Mouse (Mus musculus) intestine, embryonic 14.5 days (tissue): ENCODE results near the gene Cacnb4. TPM values are rescaled to one million over a fixed set of nuclear protein-coding genes. Genes with fewer than 3 reads are reported as not detected.

Source experiments
- ATAC-seq: fragments of 200-750 bp; cut with Nextera tagmentation; replicated peaks from 2 replicates; pipeline ENCODE4 v1.8.0; 2017; ENCODE audit warnings: low read depth, moderate number of reproducible peaks, moderate TSS enrichment, moderate library complexity; ENCODE audit not compliant: low FRiP score, low TSS enrichment
- DNase-seq: peaks from one replicate; pipeline ENCODE4 v3.0.0-alpha.2; 2018; ENCODE audit warnings: low spot score
- H3K27ac ChIP-seq: fragments of 300-500 bp; sonication (generic); 2 replicates; pipeline ENCODE4 v1.5.1; 2014; ENCODE audit warnings: low read depth, mild to moderate bottlenecking, control low read depth
- H3K27me3 ChIP-seq: fragments of 300-500 bp; sonication (generic); replicated peaks from 2 replicates; pipeline ENCODE4 v1.6.1; 2014; ENCODE audit warnings: low read length, control low read depth; ENCODE audit not compliant: control insufficient read depth, insufficient read depth
- H3K36me3 ChIP-seq: fragments of 300-500 bp; sonication (generic); 2 replicates; pipeline ENCODE4 v1.6.1; 2014; ENCODE audit warnings: low read length, control low read depth; ENCODE audit not compliant: control insufficient read depth, insufficient read depth
- H3K4me1 ChIP-seq: fragments of 300-500 bp; sonication (generic); replicated peaks from 2 replicates; pipeline ENCODE4 v1.6.1; 2014; ENCODE audit warnings: low read length, control low read depth, mixed read lengths; ENCODE audit not compliant: control insufficient read depth, insufficient read depth
- H3K4me2 ChIP-seq: fragments of 300-500 bp; sonication (generic); 2 replicates; pipeline ENCODE4 v1.6.1; 2014; ENCODE audit warnings: low read length
- H3K4me3 ChIP-seq: fragments of 300-500 bp; sonication (generic); 2 replicates; pipeline ENCODE4 v1.5.1; 2014; ENCODE audit warnings: low read depth, low read length, control low read depth, mixed read lengths
- H3K9ac ChIP-seq: fragments of 300-500 bp; sonication (generic); 2 replicates; pipeline ENCODE4 v1.6.1; 2014; ENCODE audit warnings: mild to moderate bottlenecking, low read length
- H3K9me3 ChIP-seq: fragments of 300-500 bp; sonication (generic); 2 replicates; pipeline ENCODE4 v1.6.1; 2016; ENCODE audit warnings: low read length, control low read depth; ENCODE audit not compliant: control insufficient read depth
- WGBS: fragments of 180-500 bp; shearing (Covaris S2); extraction: QIAGEN DNeasy Blood & Tissue Kit; methylation state at CpG from one replicate; pipeline ENCODE4 v1.1.7; 2014; 5-methylcytosine and 5-hydroxymethylcytosine counted together
- polyA plus RNA-seq: library from polyadenylated mRNA; unstranded; fragments of >200 nt; fragmentation: Nextera tagmentation; extraction: Ambion mirVana; gene quantifications from 2 replicates; pipeline ENCODE4 v1.2.1, GENCODE M21; 2014

Cacnb4 gene
- polyA plus RNA-seq, 1 experiment from 2014 or later: 0.60 TPM

GRCm38 (mm10) chr2:52575637-52576175 lies 100.9 kb downstream of the Cacnb4 start:
- no peak for DNase-seq
- Histone ChIP-seq H3K27me3 (no peaks in the 10 kb centered on the region), H3K4me3 (no peak overlapping the region), H3K4me1 (no peaks in the 10 kb centered on the region), H3K9me3 (no peaks in the 10 kb centered on the region), H3K4me2 (no peak overlapping the region), H3K36me3 (no peaks in the 10 kb centered on the region), H3K9ac (no peak overlapping the region), H3K27ac (no peak overlapping the region)
- WGBS: 64% methylated on average over 10 of the region's 10 CpGs
- no peak for ATAC-seq

DNA sequence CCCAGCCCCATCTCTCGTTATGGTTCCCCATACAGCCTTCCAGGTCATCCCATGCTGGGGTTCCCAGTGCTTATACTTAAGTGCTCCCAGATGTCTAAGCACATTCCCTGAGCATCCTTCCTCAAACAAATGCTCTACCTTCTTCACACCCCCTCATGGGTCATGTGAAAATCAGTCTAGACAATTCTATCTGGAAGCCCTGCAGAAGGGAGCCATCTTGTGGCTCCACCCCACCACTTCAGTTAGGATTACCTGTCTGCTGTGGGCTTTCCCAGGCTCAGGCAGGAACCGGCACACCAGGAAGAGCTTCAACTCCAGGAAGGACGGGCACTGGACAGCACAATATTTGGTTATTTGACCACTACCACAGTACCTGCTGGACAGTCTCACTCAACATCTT lies 101.7 kb downstream of the Cacnb4 start:
- WGBS: 85% methylated on average over 3 of the region's 3 CpGs

GRCm38 (mm10) chr2:52572221-52572620 lies 104.4 kb downstream of the Cacnb4 start:
- Histone ChIP-seq H3K4me2 (no peak overlapping the region), H3K4me1 (no peaks in the 10 kb centered on the region), H3K27ac (no peak overlapping the region), H3K36me3 (no peaks in the 10 kb centered on the region), H3K9ac (no peak overlapping the region), H3K4me3 (no peak overlapping the region), H3K27me3 (no peaks in the 10 kb centered on the region), H3K9me3 (no peaks in the 10 kb centered on the region)
- WGBS: 84% methylated on average over 6 of the region's 6 CpGs
- ATAC-seq (no peak), DNase-seq (no peak)

More for the DNA sequence above, 101.7 kb downstream of the Cacnb4 start:
- Histone ChIP-seq H3K9me3 (no peaks in the 10 kb centered on the region), H3K4me1 (no peaks in the 10 kb centered on the region), H3K4me3 (no peak overlapping the region), H3K27me3 (no peaks in the 10 kb centered on the region), H3K9ac (no peak overlapping the region), H3K4me2 (no peak overlapping the region), H3K36me3 (no peaks in the 10 kb centered on the region), H3K27ac (no peak overlapping the region)
- DNase-seq (no peak), ATAC-seq (no peak)

DNA sequence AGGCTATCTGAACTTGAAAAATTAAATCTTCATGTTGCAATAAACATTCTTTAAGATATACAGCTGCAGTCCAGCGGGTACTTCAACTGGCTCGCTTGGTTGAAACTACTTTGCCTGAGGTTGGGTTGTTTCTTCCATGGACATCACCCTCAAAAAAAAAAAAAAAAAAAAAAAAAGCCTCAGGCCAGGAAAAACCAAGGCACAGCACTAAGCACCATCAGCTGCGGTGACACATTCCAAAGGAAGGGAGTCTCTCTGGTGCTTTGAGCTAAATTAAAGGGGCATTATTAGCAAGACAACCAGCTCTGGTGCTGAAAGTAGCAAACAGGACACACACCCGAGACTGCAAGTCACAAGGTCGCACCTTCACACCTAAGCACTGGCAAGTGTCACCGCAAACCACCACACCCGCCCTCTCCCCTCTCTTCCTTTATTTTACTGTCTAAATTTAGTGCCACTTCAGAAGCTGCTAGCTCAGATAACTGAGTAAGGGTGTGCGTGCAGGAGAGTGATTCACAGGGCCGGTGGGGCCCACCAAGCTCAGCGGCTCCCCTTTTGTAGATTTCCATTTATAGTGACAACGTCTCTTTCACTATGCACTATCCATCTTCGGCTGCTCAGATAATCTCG lies 105.2 kb downstream of the Cacnb4 start:
- Histone ChIP-seq H3K4me3 (no peak overlapping the region), H3K4me1 (no peaks in the 10 kb centered on the region), H3K27ac (no peak overlapping the region), H3K36me3 (no peaks in the 10 kb centered on the region), H3K9me3 (no peaks in the 10 kb centered on the region), H3K9ac (no peak overlapping the region), H3K4me2 (no peak overlapping the region), H3K27me3 (no peaks in the 10 kb centered on the region)
- 56% methylated on average over 13 of the region's 13 CpGs for WGBS
- DNase-seq (no peak), ATAC-seq (no peak)

GRCm38 (mm10) chr2:52570781-52571180 lies 105.8 kb downstream of the Cacnb4 start:
- Histone ChIP-seq H3K27ac (no peak overlapping the region), H3K9ac (no peak overlapping the region), H3K36me3 (no peaks in the 10 kb centered on the region), H3K4me1 (no peaks in the 10 kb centered on the region), H3K4me2 (no peak overlapping the region), H3K27me3 (no peaks in the 10 kb centered on the region), H3K9me3 (no peaks in the 10 kb centered on the region), H3K4me3 (no peak overlapping the region)
- DNase-seq (no peak), ATAC-seq (no peak)
- WGBS: 68% methylated on average over 5 of the region's 5 CpGs

- Histone ChIP-seq H3K4me1 (no peaks in the 10 kb centered on the region), H3K4me3 (no peak overlapping the region), H3K9me3 (no peaks in the 10 kb centered on the region), H3K27ac (no peak overlapping the region), H3K36me3 (no peaks in the 10 kb centered on the region), H3K9ac (no peak overlapping the region), H3K4me2 (no peak overlapping the region), H3K27me3 (no peaks in the 10 kb centered on the region)
- ATAC-seq (no peak), DNase-seq (no peak)
- WGBS: 83% methylated on average over 11 of the region's 11 CpGs
Measured at GRCm38 (mm10) chr2:52570171-52570570, 106.5 kb downstream of the Cacnb4 start.

DNA sequence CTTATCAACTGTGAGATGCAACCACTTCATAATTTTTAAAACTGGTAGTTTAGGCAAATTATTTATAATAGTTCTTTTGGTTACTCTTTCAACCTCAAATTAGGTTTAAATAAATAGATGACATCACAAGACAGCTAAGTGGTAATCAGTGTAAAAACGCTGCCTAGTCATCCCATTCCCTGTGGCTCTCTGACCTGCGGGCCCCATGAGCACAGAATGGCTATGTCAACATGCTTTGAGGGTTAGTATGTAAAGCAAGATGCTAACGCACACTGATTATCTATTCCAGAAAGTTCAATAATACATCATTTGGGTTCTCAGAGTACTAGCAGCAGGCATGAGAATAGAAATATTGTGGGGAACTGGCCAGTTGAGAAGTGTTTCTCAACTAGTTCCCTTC lies 108.5 kb downstream of the Cacnb4 start:
- Histone ChIP-seq H3K27ac (no peak overlapping the region), H3K27me3 (no peaks in the 10 kb centered on the region), H3K9ac (no peak overlapping the region), H3K4me2 (no peak overlapping the region), H3K4me1 (no peaks in the 10 kb centered on the region), H3K4me3 (no peak overlapping the region), H3K9me3 (no peaks in the 10 kb centered on the region), H3K36me3 (no peaks in the 10 kb centered on the region)
- WGBS: 69% methylated on average over 3 of the region's 3 CpGs
- DNase-seq: no peak
- no peak for ATAC-seq

DNA sequence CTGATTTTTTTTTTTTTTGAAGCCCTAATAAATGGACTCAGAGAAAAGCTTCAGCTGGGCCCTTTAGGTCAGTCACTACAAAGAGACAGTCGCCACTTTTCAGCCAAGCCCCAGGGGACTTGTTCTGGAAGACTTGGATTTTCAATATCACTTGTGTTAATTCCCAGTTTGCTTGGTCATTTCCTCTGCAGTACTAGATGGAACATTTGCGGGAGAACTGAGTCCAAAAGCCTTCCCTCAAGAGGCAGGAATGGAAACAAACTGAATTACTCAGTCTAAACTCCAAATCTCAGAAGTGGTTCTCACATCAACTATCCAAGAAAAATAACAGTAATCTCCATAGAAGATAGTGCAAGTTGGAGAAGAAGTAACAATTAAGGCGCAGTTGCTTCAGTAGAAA lies 109.2 kb downstream of the Cacnb4 start:
- DNase-seq: no peak
- no peak for ATAC-seq
- no peak overlapping the region for H3K4me2 ChIP-seq
- H3K4me1 ChIP-seq: no peaks in the 10 kb centered on the region
- H3K9ac ChIP-seq: no peak overlapping the region
- H3K9me3 ChIP-seq: no peaks in the 10 kb centered on the region
- H3K27me3 ChIP-seq: no peaks in the 10 kb centered on the region
- H3K4me3 ChIP-seq: no peak overlapping the region
- H3K27ac ChIP-seq: no peak overlapping the region
- 82% methylated on average over 3 of the region's 3 CpGs for WGBS
- H3K36me3 ChIP-seq: no peaks in the 10 kb centered on the region

- ATAC-seq: no peak
Measured at GRCm38 (mm10) chr2:52563277-52563676, 113.4 kb downstream of the Cacnb4 start.

More at GRCm38 (mm10) chr2:52563277-52563676, 113.4 kb downstream of the Cacnb4 start:
- Histone ChIP-seq H3K4me2 (no peak overlapping the region), H3K9me3 (no peaks in the 10 kb centered on the region), H3K27ac (no peak overlapping the region), H3K4me1 (no peaks in the 10 kb centered on the region), H3K4me3 (no peak overlapping the region), H3K27me3 (no peaks in the 10 kb centered on the region), H3K36me3 (no peaks in the 10 kb centered on the region), H3K9ac (no peak overlapping the region)
- 92% methylated on average over 5 of the region's 5 CpGs for WGBS
- DNase-seq: no peak
